ENCODE assay signal across 8 mouse cellular contexts in the genomic region with DNA sequence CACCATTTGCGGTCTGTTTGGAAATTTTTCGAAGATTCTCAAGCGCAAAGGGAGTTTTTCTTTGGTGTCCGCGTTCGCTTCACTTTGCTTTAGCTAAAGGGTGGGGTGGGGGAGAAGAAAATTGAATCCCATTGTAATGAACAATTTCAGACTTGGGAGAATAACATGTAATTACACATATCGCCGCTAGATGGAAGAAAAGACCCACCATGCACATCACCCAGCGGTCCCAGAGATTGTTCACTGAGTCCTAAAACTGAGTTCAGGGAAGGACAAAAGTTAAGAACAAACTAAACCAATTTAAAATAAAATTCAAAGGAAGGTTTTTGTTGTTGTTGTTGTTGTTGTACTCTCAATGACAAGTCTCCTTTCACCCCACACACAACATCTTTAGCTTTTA.
DNase-seq lines count a peak whose midpoint lies in the region; ATAC-seq and TF ChIP-seq lines count a peak whose summit lies in the region.

No protein-coding gene starts in this region.

- H3K9me3 ChIP-seq in forebrain, postnatal 0 days (ENCODE audit: low read length): no peaks in the 10 kb centered on the region

- DNase-seq in frontal cortex, postnatal 25 days (ENCODE audit: low spot score in 2 of 2): no peak
- peak; percentile 6 for DNase-seq in right cerebral cortex, postnatal 4 days
- DNase-seq in right cerebral cortex, postnatal 25 days: no peak
- peak; percentile 75 for DNase-seq in forebrain, postnatal 0 days
- peak; percentile 37 for DNase-seq in mesoderm, embryonic 11.5 days (ENCODE audit: low read depth, low spot score)
- no peak for DNase-seq in gastrocnemius, postnatal 36 days
- no peak for DNase-seq in spleen, postnatal 10 days (ENCODE audit: low spot score in 2 of 2)

- peak; percentile 75 for ATAC-seq in frontal cortex, adult (ENCODE audit: low TSS enrichment)
- peak; percentile 91 for ATAC-seq in forebrain, postnatal 0 days

- no peaks in the 10 kb centered on the region for H3K36me3 ChIP-seq in forebrain, postnatal 0 days (ENCODE audit: insufficient read depth)

- 11% methylated on average over 9 of the region's 9 CpGs for WGBS in forebrain, postnatal 0 days

- no peak overlapping the region for H3K27ac ChIP-seq in forebrain, postnatal 0 days (ENCODE audit: low read depth, low read length)

- peak; percentile 88 for TF ChIP-seq CTCF in forebrain, postnatal 0 days (IDR thresholded peaks at IDR 0.05; ENCODE audit: low read depth)

- H3K9ac ChIP-seq in forebrain, postnatal 0 days: no peak overlapping the region

- H3K4me3 ChIP-seq in forebrain, postnatal 0 days (ENCODE audit: low read depth, low read length): no peak overlapping the region

- no peaks in the 10 kb centered on the region for H3K4me1 ChIP-seq in forebrain, postnatal 0 days (ENCODE audit: insufficient read depth)

- intact Hi-C loops in gastrocnemius, postnatal 36 days (cut with DNase I): no loop called here

- no peaks in the 10 kb centered on the region for H3K27me3 ChIP-seq in forebrain, postnatal 0 days (ENCODE audit: insufficient read depth, low read length)

- H3K4me2 ChIP-seq in forebrain, postnatal 0 days (ENCODE audit: low read depth): no peak overlapping the region

Comparison
In these comparisons a context has a peak if more than half of its experiments do, and no peak if none do; other contexts are left out.
1. DNase-seq: peak in right cerebral cortex, postnatal 4 days (single experiment), forebrain, postnatal 0 days (single experiment) and mesoderm, embryonic 11.5 days (single experiment); none in frontal cortex, postnatal 25 days (0 of 2), right cerebral cortex, postnatal 25 days (single experiment), gastrocnemius, postnatal 36 days (0 of 2) and spleen, postnatal 10 days (0 of 2).